Mouse (Mus musculus): ENCODE results near the gene Litaf.

Gene Litaf

GRCm38 (mm10) chr16:11066029-11066832, at the start of gene Litaf:
Gene Litaf, minus strand, starts transcription at chr16:11066157.
- DNase-seq: peak; percentile 97 to 98

GRCm38 (mm10) chr16:11109198-11109740, 43.3 kb upstream of the Litaf start:
- DNase-seq: no peak

- no peak for DNase-seq
Measured at GRCm38 (mm10) chr16:11104905-11105304, 38.9 kb upstream of the Litaf start.

- DNase-seq: no peak
Measured at GRCm38 (mm10) chr16:11097301-11097700, 31.3 kb upstream of the Litaf start.

- DNase-seq: no peak
Measured at GRCm38 (mm10) chr16:11093717-11094386, 27.9 kb upstream of the Litaf start.

GRCm38 (mm10) chr16:11092523-11092922, 26.6 kb upstream of the Litaf start:
- DNase-seq: no peak

- DNase-seq: no peak
Measured at GRCm38 (mm10) chr16:11092061-11092460, 26.1 kb upstream of the Litaf start.

- peak; percentile 44 to 61 for DNase-seq
Measured at GRCm38 (mm10) chr16:11090836-11091570, 25.0 kb upstream of the Litaf start.

GRCm38 (mm10) chr16:11086856-11087588, 21.1 kb upstream of the Litaf start:
- no peak for DNase-seq

GRCm38 (mm10) chr16:11086299-11086698, 20.3 kb upstream of the Litaf start:
- no peak for DNase-seq

- DNase-seq: no peak
Measured at GRCm38 (mm10) chr16:11084181-11084580, 18.2 kb upstream of the Litaf start.

- DNase-seq: no peak
Measured at GRCm38 (mm10) chr16:11078216-11078869, 12.4 kb upstream of the Litaf start.

- DNase-seq: peak; percentile 61 to 69
Measured at GRCm38 (mm10) chr16:11077601-11078201, 11.7 kb upstream of the Litaf start.

GRCm38 (mm10) chr16:11073060-11073459, 7.1 kb upstream of the Litaf start:
- no peak for DNase-seq

- no peak for DNase-seq
Measured at GRCm38 (mm10) chr16:11072454-11072853, 6.5 kb upstream of the Litaf start.

- peak; percentile 51 to 59 for DNase-seq
Measured at GRCm38 (mm10) chr16:11071887-11072286, 5.9 kb upstream of the Litaf start.

GRCm38 (mm10) chr16:11071176-11071575, 5.2 kb upstream of the Litaf start:
- DNase-seq: no peak

GRCm38 (mm10) chr16:11069710-11070420, 3.9 kb upstream of the Litaf start:
- peak; percentile 42 to 55 for DNase-seq

GRCm38 (mm10) chr16:11069271-11069670, 3.3 kb upstream of the Litaf start:
- no peak for DNase-seq

GRCm38 (mm10) chr16:11068666-11069065, 2.7 kb upstream of the Litaf start:
- DNase-seq: no peak

- peak; percentile 35 to 41 for DNase-seq
Measured at GRCm38 (mm10) chr16:11066833-11067191, 855 bp upstream of the Litaf start.
